Mouse (Mus musculus): Measurements from ENCODE around the gene Ifnz. TPM values are rescaled to one million over a fixed set of nuclear protein-coding genes. Genes with fewer than 3 reads are reported as not detected.
"Not testable (repeated sequence)": the region's sequence is repeated elsewhere in the genome, so short reads cannot be mapped to it uniquely, and the experiment has no call there.

Gene Ifnz
- polyA plus RNA-seq, 2 experiments: 0.10 TPM; not detected in 1

GRCm38 (mm10) chr4:88744207-88744606, 37.7 kb upstream of the Ifnz start:
- no peaks in the 10 kb centered on the region for H3K9me3 ChIP-seq (ENCODE audit: control insufficient read depth, low read length)
- no peak for ATAC-seq (ENCODE audit: low FRiP score, low read depth)
- no peak overlapping the region for H3K4me2 ChIP-seq (replicated peaks; ENCODE audit: low read depth, low read length, severe bottlenecking)
- no peak overlapping the region for H3K4me3 ChIP-seq (replicated peaks; ENCODE audit: low read length)
- peaks cover 6% of the 10 kb centered on the region; the same call in 1 of the 2 replicates for H3K4me1 ChIP-seq (ENCODE audit: control insufficient read depth, insufficient read depth, low read length)
- H3K27me3 ChIP-seq (ENCODE audit: control insufficient read depth, insufficient read depth, low read length): no peaks in the 10 kb centered on the region
- no peak for TF ChIP-seq POLR2A (IDR thresholded peaks at IDR 0.05; ENCODE audit: borderline replicate concordance, extremely low read depth, insufficient read depth, insufficient read length)
- WGBS: 65% methylated on average over 3 of the region's 3 CpGs
- H3K9ac ChIP-seq (ENCODE audit: low read depth, low read length, severe bottlenecking): no peak overlapping the region
- no peak for DNase-seq (ENCODE audit: low spot score)
- H3K36me3 ChIP-seq (ENCODE audit: control insufficient read depth, insufficient read depth, low read length): no peaks in the 10 kb centered on the region
- no peak overlapping the region for H3K27ac ChIP-seq (replicated peaks; ENCODE audit: low read depth, low read length)

- Histone ChIP-seq H3K9ac (ENCODE audit: low read depth, low read length, severe bottlenecking) (no peak overlapping the region), H3K4me3 (replicated peaks; ENCODE audit: low read length) (no peak overlapping the region), H3K4me1 (ENCODE audit: control insufficient read depth, insufficient read depth, low read length) (peaks cover 6% of the 10 kb centered on the region; the same call in 1 of the 2 replicates), H3K4me2 (replicated peaks; ENCODE audit: low read depth, low read length, severe bottlenecking) (no peak overlapping the region), H3K36me3 (ENCODE audit: control insufficient read depth, insufficient read depth, low read length) (no peaks in the 10 kb centered on the region), H3K27ac (replicated peaks; ENCODE audit: low read depth, low read length) (no peak overlapping the region), H3K27me3 (ENCODE audit: control insufficient read depth, insufficient read depth, low read length) (no peaks in the 10 kb centered on the region), H3K9me3 (ENCODE audit: control insufficient read depth, low read length) (no peaks in the 10 kb centered on the region)
- no peak for TF ChIP-seq POLR2A (IDR thresholded peaks at IDR 0.05; ENCODE audit: borderline replicate concordance, extremely low read depth, insufficient read depth, insufficient read length)
- DNase-seq (ENCODE audit: low spot score) (no peak), ATAC-seq (ENCODE audit: low FRiP score, low read depth) (no peak)
- 19% methylated on average over 6 of the region's 6 CpGs for WGBS
Observed at GRCm38 (mm10) chr4:88749926-88750325, 32.0 kb upstream of the Ifnz start.

GRCm38 (mm10) chr4:88754818-88755340, 27.1 kb upstream of the Ifnz start, which contains the start of gene Gm13271:
Gene Gm13271 (plus strand): TSS chr4:88754868.
- H3K4me3 ChIP-seq (replicated peaks; ENCODE audit: low read length); H3K36me3 ChIP-seq (ENCODE audit: control insufficient read depth, insufficient read depth, low read length); DNase-seq (ENCODE audit: low spot score); H3K27me3 ChIP-seq (ENCODE audit: control insufficient read depth, insufficient read depth, low read length); H3K27ac ChIP-seq (replicated peaks; ENCODE audit: low read depth, low read length); H3K4me1 ChIP-seq (ENCODE audit: control insufficient read depth, insufficient read depth, low read length); H3K4me2 ChIP-seq (replicated peaks; ENCODE audit: low read depth, low read length, severe bottlenecking); H3K9ac ChIP-seq (ENCODE audit: low read depth, low read length, severe bottlenecking); ATAC-seq (ENCODE audit: low FRiP score, low read depth); H3K9me3 ChIP-seq (ENCODE audit: control insufficient read depth, low read length): not testable (repeated sequence)
- 75% methylated on average over 14 of the region's 15 CpGs for WGBS

GRCm38 (mm10) chr4:88756581-88757513, 25.1 kb upstream of the Ifnz start:
- H3K4me3 ChIP-seq (replicated peaks; ENCODE audit: low read length): peak overlapping the region; percentile 47
- peak overlapping the region; percentile 91 for H3K27ac ChIP-seq (replicated peaks; ENCODE audit: low read depth, low read length)
- H3K9ac ChIP-seq (ENCODE audit: low read depth, low read length, severe bottlenecking): peak overlapping the region; percentile 68
- 11% methylated on average over 28 of the region's 31 CpGs for WGBS
- peak overlapping the region; percentile 63 for H3K4me2 ChIP-seq (replicated peaks; ENCODE audit: low read depth, low read length, severe bottlenecking)
- not testable (repeated sequence) for H3K4me1 ChIP-seq (ENCODE audit: control insufficient read depth, insufficient read depth, low read length); H3K36me3 ChIP-seq (ENCODE audit: control insufficient read depth, insufficient read depth, low read length); ATAC-seq (ENCODE audit: low FRiP score, low read depth); DNase-seq (ENCODE audit: low spot score); H3K9me3 ChIP-seq (ENCODE audit: control insufficient read depth, low read length); H3K27me3 ChIP-seq (ENCODE audit: control insufficient read depth, insufficient read depth, low read length)

GRCm38 (mm10) chr4:88757628-88758031, 24.3 kb upstream of the Ifnz start:
- TF ChIP-seq POLR2A (IDR thresholded peaks at IDR 0.05; ENCODE audit: borderline replicate concordance, extremely low read depth, insufficient read depth, insufficient read length): 0 out of 2 replicates have a peak, but pooled peaks have one; percentile 16
- peak; percentile 94 for DNase-seq (ENCODE audit: low spot score)
- ATAC-seq (ENCODE audit: low FRiP score, low read depth): peak; percentile 100
- H3K4me3 ChIP-seq (replicated peaks; ENCODE audit: low read length): peak overlapping the region; percentile 47
- not testable (repeated sequence) for H3K9me3 ChIP-seq (ENCODE audit: control insufficient read depth, low read length); H3K27me3 ChIP-seq (ENCODE audit: control insufficient read depth, insufficient read depth, low read length); H3K4me1 ChIP-seq (ENCODE audit: control insufficient read depth, insufficient read depth, low read length); H3K36me3 ChIP-seq (ENCODE audit: control insufficient read depth, insufficient read depth, low read length)
- 0% methylated on average over 16 of the region's 21 CpGs for WGBS
- H3K9ac ChIP-seq (ENCODE audit: low read depth, low read length, severe bottlenecking): peak overlapping the region; percentile 68
- H3K27ac ChIP-seq (replicated peaks; ENCODE audit: low read depth, low read length): peak overlapping the region; percentile 91
- peak overlapping the region; percentile 63 for H3K4me2 ChIP-seq (replicated peaks; ENCODE audit: low read depth, low read length, severe bottlenecking)

- 89% methylated on average over 9 of the region's 9 CpGs for WGBS
- not testable (repeated sequence) for H3K4me1 ChIP-seq (ENCODE audit: control insufficient read depth, insufficient read depth, low read length); H3K4me3 ChIP-seq (replicated peaks; ENCODE audit: low read length); H3K4me2 ChIP-seq (replicated peaks; ENCODE audit: low read depth, low read length, severe bottlenecking); H3K27ac ChIP-seq (replicated peaks; ENCODE audit: low read depth, low read length); ATAC-seq (ENCODE audit: low FRiP score, low read depth); DNase-seq (ENCODE audit: low spot score); H3K27me3 ChIP-seq (ENCODE audit: control insufficient read depth, insufficient read depth, low read length); H3K9me3 ChIP-seq (ENCODE audit: control insufficient read depth, low read length); H3K36me3 ChIP-seq (ENCODE audit: control insufficient read depth, insufficient read depth, low read length); H3K9ac ChIP-seq (ENCODE audit: low read depth, low read length, severe bottlenecking)
Observed at GRCm38 (mm10) chr4:88758751-88759150, 23.2 kb upstream of the Ifnz start.

GRCm38 (mm10) chr4:88759610-88760268, 22.2 kb upstream of the Ifnz start, which contains the start of gene Gm13283:
Gene Gm13283 (plus strand): TSS chr4:88760119.
- not testable (repeated sequence) for H3K27ac ChIP-seq (replicated peaks; ENCODE audit: low read depth, low read length); H3K36me3 ChIP-seq (ENCODE audit: control insufficient read depth, insufficient read depth, low read length); ATAC-seq (ENCODE audit: low FRiP score, low read depth); H3K9ac ChIP-seq (ENCODE audit: low read depth, low read length, severe bottlenecking); H3K4me1 ChIP-seq (ENCODE audit: control insufficient read depth, insufficient read depth, low read length); H3K9me3 ChIP-seq (ENCODE audit: control insufficient read depth, low read length); DNase-seq (ENCODE audit: low spot score); H3K27me3 ChIP-seq (ENCODE audit: control insufficient read depth, insufficient read depth, low read length)
- Histone ChIP-seq H3K4me2 (replicated peaks; ENCODE audit: low read depth, low read length, severe bottlenecking) (peak within 1 kb of the TSS; percentile 37; the same call in 1 of the 2 replicates), H3K4me3 (replicated peaks; ENCODE audit: low read length) (peak within 1 kb of the TSS; percentile 31)
- 28% methylated on average over 7 of the region's 14 CpGs for WGBS
